Comparison of ENCODE assay signal across 8 mouse cellular contexts in the genomic region with DNA sequence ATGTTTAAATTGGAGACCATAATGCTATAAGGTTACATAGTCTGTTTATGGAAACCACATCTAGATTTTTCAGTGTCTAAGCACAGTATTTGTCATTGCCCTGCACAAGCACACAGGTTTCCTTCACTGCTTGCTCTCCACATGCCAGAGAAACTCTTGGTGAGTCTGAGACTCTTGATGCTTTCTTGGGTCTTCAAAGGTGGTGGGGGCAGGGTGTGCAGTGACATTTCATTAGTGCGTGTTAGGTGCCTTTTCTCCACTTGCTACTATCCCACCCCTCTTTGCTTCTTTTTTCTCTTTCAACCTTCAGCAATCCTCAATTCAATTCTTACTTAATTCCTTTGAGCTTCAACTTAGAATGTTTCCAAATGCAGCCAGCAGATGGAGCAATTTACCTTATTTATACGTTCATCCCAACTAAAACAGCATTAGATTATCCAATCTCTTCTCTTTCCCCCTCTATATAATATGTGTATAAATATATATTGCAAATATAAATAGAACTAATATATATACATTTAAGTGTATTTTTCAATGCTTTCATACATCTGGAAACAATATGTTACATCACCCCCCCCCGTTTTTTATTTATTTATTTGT.
DNase-seq lines count a peak whose midpoint lies in the region; ATAC-seq and TF ChIP-seq lines count a peak whose summit lies in the region.

No protein-coding gene starts in this region.

- no peak overlapping the region for H3K27ac ChIP-seq in hindbrain, embryonic 11.5 days (ENCODE audit: low read depth, low read length)
- H3K27ac ChIP-seq in hindbrain, embryonic 10.5 days = no peak overlapping the region
- H3K27ac ChIP-seq in forebrain, embryonic 15.5 days (replicated peaks) = no peak overlapping the region
- no peak overlapping the region for H3K27ac ChIP-seq in left cerebral cortex, adult 2 months
- H3K27ac ChIP-seq in heart, embryonic 12.5 days (ENCODE audit: poor library complexity, severe bottlenecking) = no peak overlapping the region

- H3K4me2 ChIP-seq in hindbrain, embryonic 11.5 days (replicated peaks; ENCODE audit: low read depth, low read length) = no peak overlapping the region
- no peak overlapping the region for H3K4me2 ChIP-seq in forebrain, embryonic 15.5 days (replicated peaks)
- H3K4me2 ChIP-seq in heart, embryonic 12.5 days = no peak overlapping the region

- ATAC-seq in hindbrain, embryonic 11.5 days (ENCODE audit: low FRiP score) = 0 out of 2 replicates have a peak, but pooled peaks have one; percentile 43
- ATAC-seq in forebrain, embryonic 15.5 days (replicated peaks) = peak; percentile 73
- no peak for ATAC-seq in heart, embryonic 12.5 days (ENCODE audit: insufficient number of reproducible peaks, low FRiP score)

- H3K36me3 ChIP-seq in hindbrain, embryonic 11.5 days (ENCODE audit: control insufficient read depth, insufficient read depth, low read length) = no peaks in the 10 kb centered on the region
- no peaks in the 10 kb centered on the region for H3K36me3 ChIP-seq in hindbrain, embryonic 10.5 days
- no peaks in the 10 kb centered on the region for H3K36me3 ChIP-seq in forebrain, embryonic 15.5 days
- no peaks in the 10 kb centered on the region for H3K36me3 ChIP-seq in heart, embryonic 12.5 days

- peak; percentile 75 for DNase-seq in hindbrain, embryonic 11.5 days (ENCODE audit: low spot score)
- DNase-seq in hindbrain, embryonic 10.5 days (ENCODE audit: low spot score) = no peak
- peak; percentile 8 for DNase-seq in urinary bladder, postnatal 25 days (ENCODE audit: low spot score)
- DNase-seq in urinary bladder, postnatal 36 days (ENCODE audit: low spot score in 2 of 2) = no peak
- peak; percentile 24 to 40 for DNase-seq in left cerebral cortex, adult 2 months (ENCODE audit: extremely low spot score in 1 of 2, low spot score in 2 of 2)
- DNase-seq in telencephalon, adult 2 months (ENCODE audit: low read depth, low spot score) = peak; percentile 45

- H3K27me3 ChIP-seq in hindbrain, embryonic 11.5 days (ENCODE audit: control insufficient read depth, insufficient read depth, low read length) = no peaks in the 10 kb centered on the region
- H3K27me3 ChIP-seq in hindbrain, embryonic 10.5 days (ENCODE audit: insufficient read depth, poor library complexity, severe bottlenecking) = no peaks in the 10 kb centered on the region
- no peaks in the 10 kb centered on the region for H3K27me3 ChIP-seq in forebrain, embryonic 15.5 days
- no peaks in the 10 kb centered on the region for H3K27me3 ChIP-seq in heart, embryonic 12.5 days (replicated peaks)

- H3K4me3 ChIP-seq in hindbrain, embryonic 11.5 days (ENCODE audit: low read depth, low read length) = no peak overlapping the region
- no peak overlapping the region for H3K4me3 ChIP-seq in hindbrain, embryonic 10.5 days
- no peak overlapping the region for H3K4me3 ChIP-seq in forebrain, embryonic 15.5 days
- H3K4me3 ChIP-seq in left cerebral cortex, adult 2 months = no peak overlapping the region
- H3K4me3 ChIP-seq in heart, embryonic 12.5 days = no peak overlapping the region

- TF ChIP-seq CTCF in left cerebral cortex, adult 2 months (IDR thresholded peaks at IDR 0.05) = peak; percentile 68

- no peak overlapping the region for H3K9ac ChIP-seq in hindbrain, embryonic 11.5 days (ENCODE audit: low read depth, low read length)
- H3K9ac ChIP-seq in forebrain, embryonic 15.5 days (replicated peaks) = no peak overlapping the region
- no peak overlapping the region for H3K9ac ChIP-seq in heart, embryonic 12.5 days

- intact Hi-C loops in left cerebral cortex, adult 2 months (cut with DNase I) = loop anchor here (1.0 to 5.0 kb wide), 3 partner anchors 566 to 1810 kb away; a partner anchor contains a TSS

- no peaks in the 10 kb centered on the region for H3K4me1 ChIP-seq in hindbrain, embryonic 11.5 days (replicated peaks; ENCODE audit: control insufficient read depth, insufficient read depth, low read length)
- H3K4me1 ChIP-seq in hindbrain, embryonic 10.5 days (replicated peaks) = no peaks in the 10 kb centered on the region
- H3K4me1 ChIP-seq in forebrain, embryonic 15.5 days = no peaks in the 10 kb centered on the region
- H3K4me1 ChIP-seq in heart, embryonic 12.5 days (replicated peaks) = no peaks in the 10 kb centered on the region

- WGBS in hindbrain, embryonic 11.5 days = 38% methylated on average over 3 of the region's 3 CpGs
- 43% methylated on average over 3 of the region's 3 CpGs for WGBS in hindbrain, embryonic 10.5 days
- WGBS in forebrain, embryonic 15.5 days = 35% methylated on average over 3 of the region's 3 CpGs
- 32% methylated on average over 3 of the region's 3 CpGs for WGBS in heart, embryonic 12.5 days

- no peaks in the 10 kb centered on the region for H3K9me3 ChIP-seq in hindbrain, embryonic 11.5 days (ENCODE audit: control insufficient read depth, low read length)
- no peaks in the 10 kb centered on the region for H3K9me3 ChIP-seq in hindbrain, embryonic 10.5 days
- no peaks in the 10 kb centered on the region for H3K9me3 ChIP-seq in forebrain, embryonic 15.5 days
- H3K9me3 ChIP-seq in heart, embryonic 12.5 days (replicated peaks) = no peaks in the 10 kb centered on the region

Comparison
In these comparisons a context has a peak if more than half of its experiments do, and no peak if none do; other contexts are left out.
1. DNase-seq: peak in hindbrain, embryonic 11.5 days (single experiment), urinary bladder, postnatal 25 days (single experiment), left cerebral cortex, adult 2 months (2 of 2) and telencephalon, adult 2 months (single experiment); none in hindbrain, embryonic 10.5 days (single experiment) and urinary bladder, postnatal 36 days (0 of 2).